Mouse (Mus musculus) neutrophil, adult 5-6 weeks (primary cell): ENCODE results near the gene Hoxc8. TPM values are rescaled to one million over a fixed set of nuclear protein-coding genes. Genes with fewer than 3 reads are reported as not detected.

Source experiments
- ATAC-seq: fragments of 151-379, 151-347 bp; 2 replicates; pipeline ENCODE4 v1.8.0; 2017; ENCODE audit warnings: mild to moderate bottlenecking, moderate TSS enrichment; ENCODE audit not compliant: insufficient number of reproducible peaks, poor library complexity, low FRiP score, severe bottlenecking; ENCODE audit errors: extremely low read depth
- total RNA-seq: library from RNA; stranded (forward); fragments of 200-1000 nt; gene quantifications from 2 replicates; pipeline ENCODE4 v1.2.3, GENCODE M21; 2017

Hoxc8 gene
- total RNA-seq, 1 experiment from 2014 or later, result not detected

DNA sequence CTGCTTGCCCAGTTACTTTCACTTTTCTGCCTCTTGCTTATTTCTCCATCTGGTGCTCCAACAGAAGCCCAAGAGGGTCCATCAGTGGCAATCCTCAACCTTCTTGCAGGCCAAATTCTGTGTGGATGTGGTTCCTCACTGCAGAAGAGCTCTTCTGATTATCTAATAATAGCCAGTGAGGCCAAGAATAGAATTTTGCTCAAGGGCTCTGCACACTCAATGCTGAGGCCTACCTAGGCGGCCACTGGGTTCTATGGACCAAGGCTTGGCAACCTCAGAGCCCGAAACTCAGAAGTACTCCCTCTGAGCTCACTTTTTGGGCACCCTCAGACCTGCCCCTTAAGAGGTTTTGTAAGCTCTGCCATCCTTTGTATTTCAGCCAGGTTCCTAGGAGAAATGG lies 11.0 kb downstream of the Hoxc8 start:
- no peak for ATAC-seq

DNA sequence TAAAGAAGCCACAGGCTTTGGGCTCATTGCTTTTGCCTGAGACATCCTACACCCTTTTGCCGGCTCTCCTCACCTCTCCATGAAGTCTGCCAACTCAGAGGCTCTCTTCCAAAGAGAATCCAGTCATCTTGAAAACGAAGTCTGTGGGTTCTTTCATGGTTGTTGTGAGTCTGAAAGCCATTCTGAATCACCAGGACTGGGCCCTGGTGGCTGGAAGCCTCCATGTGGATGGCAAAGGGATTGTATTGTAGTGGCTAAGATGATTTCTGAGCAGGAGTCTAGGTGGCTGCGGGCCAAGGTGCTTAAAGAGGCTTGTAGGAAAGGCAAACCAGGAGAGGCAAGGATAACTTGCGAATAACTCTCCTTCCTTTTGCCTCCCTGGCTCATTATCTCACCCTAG lies 11.7 kb downstream of the Hoxc8 start:
- no peak for ATAC-seq

DNA sequence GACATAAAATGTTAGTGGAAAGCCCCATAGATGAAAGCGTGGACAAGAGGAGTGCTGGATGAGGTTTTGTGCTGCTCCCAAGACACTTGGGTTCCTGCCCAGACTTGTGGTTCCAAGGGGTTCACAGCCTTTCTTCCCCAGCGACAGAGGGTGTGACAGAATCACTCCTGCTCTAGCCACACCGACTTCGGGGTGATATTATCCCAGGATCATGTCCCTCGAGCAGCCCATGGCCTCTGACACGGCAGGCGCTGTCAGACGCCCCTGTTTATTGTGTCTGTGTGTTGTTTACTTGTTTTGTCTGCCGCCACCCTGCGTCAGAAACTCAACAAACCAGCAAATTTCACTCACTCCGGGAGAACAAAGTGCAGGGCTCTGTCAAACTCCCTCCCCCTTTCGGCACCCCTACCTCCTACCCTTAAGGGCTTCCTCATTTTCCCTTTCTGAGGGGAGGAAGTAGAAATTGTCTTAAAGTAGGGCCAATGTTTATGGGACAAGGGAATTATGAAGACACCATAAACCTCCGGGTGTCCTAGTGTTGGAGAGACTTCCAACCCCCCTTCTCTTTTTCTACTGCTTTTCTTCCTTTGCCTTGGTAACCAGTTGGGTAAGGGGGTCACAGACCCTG lies 12.5 kb downstream of the Hoxc8 start:
- ATAC-seq, result no peak

DNA sequence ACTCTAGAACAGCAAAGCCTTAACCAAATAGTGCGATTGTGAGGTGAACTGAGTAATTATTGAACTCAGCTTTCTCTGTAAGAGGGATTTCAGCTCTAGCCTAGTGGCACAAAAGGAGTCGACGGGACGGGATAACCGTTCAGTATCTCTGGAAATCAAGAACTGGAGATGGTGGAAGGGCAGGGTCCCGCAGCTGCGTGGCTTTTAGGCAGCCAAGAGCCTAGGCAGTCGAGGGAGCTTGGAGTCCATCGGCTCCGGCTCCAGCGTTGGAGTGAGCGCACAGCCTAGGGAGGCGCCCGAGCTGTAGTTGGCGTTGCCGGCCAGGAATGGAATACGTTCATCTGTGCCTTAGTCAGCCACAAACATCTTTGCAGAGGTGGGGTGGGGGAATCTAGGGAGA lies 14.9 kb downstream of the Hoxc8 start:
- no peak for ATAC-seq

DNA sequence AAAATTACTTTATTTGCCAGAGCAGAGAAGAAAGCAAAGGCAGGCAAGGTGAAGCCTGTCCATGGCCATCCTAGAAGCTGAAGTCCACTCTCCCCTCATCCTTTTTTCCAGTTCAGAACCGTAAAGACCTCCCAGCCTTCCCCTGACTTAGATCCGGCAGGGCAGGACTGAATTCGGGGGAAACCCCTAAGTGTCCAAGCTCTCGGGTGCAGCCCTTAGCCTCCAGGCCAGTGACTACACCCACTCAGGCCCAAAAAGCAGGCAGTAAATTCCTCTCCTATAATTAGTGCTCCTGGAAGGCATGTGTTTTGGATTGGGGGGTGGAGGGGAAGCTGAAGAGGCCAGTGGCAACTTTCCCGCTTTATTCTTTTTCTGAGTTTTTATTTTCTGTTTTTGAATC lies 15.4 kb downstream of the Hoxc8 start:
- no peak for ATAC-seq

DNA sequence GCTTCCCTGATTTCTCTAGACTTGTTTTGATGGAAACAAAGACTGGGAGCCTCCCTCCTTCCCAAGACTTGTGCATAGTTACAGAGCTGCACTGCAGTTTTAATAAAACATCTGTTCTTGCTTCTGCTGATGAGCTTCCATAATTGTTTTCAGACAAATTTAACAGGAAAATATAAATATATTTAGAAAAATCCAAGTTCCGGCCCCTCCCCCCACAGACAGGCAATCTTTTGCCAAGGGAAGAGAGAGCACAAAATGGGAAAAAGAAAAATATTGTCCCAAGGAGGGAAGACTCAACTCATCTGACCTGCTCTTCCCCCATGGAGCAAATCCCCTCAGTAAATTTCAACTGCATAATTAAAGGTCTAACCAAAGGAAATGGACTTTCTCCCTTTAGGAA lies 15.9 kb downstream of the Hoxc8 start:
- no peak for ATAC-seq

DNA sequence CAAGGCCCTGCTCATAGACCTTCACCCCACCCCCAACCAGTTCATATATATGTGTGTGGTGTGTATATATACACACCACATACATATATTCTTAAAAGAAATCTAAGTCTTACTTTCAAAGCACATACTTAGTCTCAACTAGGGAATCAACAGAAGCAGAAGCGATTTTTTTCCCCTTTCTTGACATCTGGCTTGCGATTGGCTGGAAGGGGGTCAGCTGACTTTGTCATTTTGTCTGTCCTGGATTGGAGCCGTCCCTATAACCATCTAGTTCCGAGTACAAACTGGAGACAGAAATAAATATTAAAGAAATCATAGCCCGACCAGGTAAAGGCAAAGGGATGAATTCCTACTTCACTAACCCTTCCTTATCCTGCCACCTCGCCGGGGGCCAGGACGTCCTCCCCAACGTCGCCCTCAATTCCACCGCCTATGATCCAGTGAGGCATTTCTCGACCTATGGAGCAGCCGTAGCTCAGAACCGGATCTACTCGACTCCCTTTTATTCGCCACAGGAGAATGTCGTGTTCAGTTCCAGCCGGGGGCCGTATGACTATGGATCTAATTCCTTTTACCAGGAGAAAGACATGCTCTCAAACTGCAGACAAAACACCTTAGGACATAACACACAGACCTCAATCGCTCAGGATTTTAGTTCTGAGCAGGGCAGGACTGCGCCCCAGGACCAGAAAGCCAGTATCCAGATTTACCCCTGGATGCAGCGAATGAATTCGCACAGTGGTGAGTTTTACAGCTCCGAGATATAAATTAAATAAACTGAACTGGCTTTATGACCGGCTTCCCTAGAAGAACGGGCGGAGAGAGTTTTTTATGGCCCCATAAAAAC lies 19.1 kb downstream of the Hoxc8 start:
- ATAC-seq, result no peak

DNA sequence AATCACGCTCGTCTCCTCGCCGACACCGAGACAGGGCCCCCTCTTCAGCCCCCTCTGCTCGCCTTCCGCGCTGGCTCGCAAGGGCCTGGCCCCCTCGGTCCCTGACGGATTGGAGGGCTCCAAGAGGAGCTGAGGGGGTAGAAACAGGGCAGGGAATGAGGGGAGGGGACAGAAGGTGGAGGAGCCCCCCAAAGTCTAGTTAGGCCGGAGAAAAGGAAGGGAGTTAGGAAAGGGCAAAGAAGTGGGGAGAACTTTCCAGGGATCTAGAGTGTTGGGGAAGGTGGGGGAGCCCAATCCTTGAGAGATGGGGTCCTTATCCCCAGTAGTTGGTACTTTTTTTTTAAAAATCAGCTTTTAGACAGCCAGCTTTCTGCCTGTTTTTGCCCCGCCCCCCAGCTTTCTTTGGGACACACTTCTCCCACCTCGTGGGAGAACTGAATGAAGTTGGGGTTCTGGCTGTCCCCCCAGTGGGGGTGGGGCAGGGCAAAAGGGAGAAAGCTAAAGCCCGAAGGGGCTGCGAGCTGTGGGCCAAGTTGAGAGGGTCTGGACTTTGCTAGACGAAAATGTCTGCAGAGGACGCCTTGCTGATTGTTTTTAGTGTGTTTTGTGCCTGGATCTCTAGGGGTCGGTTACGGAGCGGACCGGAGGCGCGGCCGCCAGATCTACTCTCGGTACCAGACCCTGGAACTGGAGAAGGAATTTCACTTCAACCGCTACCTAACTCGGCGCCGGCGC lies 19.9 kb downstream of the Hoxc8 start:
- ATAC-seq, result no peak

DNA sequence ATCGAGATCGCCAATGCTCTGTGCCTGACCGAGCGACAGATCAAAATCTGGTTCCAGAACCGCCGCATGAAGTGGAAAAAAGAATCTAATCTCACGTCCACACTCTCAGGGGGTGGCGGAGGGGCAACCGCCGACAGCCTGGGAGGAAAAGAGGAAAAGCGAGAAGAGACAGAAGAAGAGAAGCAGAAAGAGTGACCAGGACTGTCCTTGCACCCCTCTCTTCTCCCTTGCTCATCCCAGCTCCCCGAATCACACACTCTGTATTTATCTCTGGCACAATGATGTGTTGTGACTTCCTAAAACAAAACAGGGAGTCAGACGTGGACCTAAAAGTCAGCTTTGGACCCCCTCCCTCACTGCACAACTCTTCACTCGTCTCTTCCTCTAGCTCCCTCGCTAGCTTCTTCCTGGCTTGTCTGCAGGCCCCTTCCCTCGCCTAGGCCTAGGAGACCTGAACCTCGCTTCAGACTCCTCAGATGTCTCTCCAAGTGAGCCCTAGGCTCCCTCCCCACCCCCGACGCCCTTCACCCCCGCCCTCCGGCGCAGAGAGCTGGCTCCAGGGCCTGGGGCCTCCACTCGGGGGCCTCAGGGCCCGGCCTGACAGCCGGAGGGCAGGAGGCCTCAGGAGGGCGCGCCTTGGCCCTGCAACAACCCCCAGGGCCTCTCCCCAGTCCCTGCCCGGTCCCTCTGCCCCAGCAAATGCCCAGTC lies 20.6 kb downstream of the Hoxc8 start:
- ATAC-seq, result no peak

DNA sequence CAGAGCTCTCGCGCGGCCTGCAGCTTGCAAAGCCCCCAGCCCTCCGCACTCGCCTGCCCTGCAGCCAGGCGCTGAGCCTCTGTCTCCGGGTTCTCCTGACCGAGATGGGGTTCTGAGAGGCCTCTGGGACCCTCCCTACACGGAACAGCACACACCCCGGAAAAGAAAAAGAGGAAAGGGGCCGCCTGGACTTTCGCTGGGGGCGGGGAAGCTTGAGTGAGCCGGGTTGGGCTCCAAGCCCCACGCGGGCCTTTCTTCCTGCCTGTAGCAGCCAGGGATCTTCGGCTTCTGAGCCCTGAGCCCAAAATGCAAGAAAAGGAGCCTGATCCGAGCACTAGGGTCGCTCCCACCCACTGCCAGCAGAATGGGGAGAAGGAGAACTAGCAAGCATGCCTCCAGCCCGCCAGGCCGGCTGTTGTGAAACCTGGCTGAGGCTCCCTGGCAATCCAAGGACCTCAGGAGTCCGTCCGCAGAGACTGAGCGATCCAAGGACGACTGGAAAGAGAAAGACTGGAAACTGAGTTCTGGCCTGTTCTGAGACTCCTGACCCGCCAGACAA lies 21.6 kb downstream of the Hoxc8 start:
- no peak for ATAC-seq

DNA sequence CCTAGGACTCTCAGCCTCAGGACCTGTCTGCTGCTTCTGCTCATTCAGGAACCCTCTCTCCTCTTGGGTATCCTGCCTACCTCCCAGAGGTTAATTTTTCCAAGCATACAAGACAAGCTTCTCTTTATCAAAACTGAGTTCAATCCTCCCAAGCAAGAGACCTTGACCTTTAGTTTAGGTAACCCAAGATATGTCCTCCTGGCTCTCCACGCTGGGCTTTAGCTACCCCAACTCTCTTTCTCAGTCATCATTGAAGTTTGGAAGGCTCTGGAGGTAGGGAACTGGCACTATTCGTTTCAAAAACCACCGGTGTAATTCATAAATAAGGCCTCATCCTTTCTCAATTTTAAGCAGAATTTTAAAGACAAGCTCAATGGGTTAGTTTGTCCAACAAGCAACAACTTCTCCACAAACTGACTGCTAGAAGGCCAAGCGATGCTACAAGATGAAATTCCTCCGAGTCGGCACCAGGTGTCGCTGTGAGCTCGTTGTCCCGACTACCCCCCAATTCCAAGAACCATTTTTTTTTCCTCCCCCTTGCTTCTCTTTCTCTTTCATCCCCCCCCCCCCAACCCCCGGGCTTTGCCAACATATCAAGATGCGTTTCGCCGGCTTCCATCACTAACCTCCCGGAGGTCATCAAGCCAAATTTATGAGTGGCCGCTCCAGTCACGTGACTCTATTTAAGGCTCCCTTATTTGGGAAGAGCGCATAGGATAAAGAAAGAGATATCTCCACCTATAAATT lies 23.0 kb downstream of the Hoxc8 start:
- no peak for ATAC-seq

DNA sequence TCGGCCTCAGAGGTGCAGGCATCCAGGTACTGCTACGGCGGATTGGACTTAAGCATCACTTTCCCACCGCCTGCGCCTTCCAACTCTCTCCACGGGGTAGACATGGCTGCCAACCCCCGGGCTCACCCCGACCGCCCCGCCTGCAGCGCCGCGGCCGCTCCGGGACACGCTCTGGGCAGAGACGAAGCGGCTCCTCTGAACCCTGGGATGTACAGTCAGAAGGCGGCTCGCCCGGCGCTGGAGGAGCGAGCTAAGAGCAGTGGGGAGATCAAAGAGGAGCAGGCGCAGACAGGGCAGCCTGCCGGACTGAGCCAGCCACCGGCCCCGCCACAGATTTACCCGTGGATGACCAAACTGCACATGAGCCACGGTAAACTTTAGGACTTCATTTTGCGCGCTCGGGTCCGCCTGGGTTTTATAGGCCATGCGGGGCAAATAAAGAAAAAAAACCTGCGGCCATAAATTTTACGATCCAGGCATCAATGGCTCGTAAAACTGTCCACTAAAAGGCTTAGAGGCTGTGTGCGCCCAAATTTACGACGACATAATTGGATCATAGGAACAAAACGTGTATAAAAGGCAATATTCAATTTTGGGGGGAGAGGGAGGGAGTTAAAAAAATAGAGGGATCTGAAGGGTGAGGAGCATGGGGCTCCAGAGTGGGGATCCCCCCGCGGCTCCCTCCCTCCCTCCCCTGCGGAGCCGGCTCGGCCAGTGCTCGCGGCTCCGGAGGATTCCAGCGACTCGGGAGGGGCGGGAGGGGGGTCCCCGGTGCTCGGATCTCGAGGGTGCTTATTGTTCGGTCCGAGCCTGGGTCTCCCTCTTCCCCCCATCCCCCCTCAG lies 24.0 kb downstream of the Hoxc8 start:
- ATAC-seq, result no peak

DNA sequence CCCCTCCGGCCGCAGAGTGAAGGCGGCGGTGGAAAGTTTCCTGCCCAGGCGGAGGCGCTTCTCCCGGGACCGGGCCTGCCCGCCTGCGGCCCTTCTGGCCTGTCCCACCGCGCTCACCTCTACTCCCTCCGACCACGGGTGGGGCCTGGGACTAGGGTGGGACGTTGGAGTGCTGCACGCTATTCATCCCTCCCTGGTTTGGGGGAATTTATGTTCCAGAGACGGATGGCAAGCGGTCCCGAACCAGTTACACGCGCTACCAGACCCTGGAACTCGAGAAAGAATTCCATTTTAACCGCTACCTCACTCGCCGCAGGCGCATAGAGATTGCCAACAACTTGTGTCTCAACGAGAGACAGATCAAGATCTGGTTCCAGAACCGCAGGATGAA lies 24.6 kb downstream of the Hoxc8 start:
- no peak for ATAC-seq

DNA sequence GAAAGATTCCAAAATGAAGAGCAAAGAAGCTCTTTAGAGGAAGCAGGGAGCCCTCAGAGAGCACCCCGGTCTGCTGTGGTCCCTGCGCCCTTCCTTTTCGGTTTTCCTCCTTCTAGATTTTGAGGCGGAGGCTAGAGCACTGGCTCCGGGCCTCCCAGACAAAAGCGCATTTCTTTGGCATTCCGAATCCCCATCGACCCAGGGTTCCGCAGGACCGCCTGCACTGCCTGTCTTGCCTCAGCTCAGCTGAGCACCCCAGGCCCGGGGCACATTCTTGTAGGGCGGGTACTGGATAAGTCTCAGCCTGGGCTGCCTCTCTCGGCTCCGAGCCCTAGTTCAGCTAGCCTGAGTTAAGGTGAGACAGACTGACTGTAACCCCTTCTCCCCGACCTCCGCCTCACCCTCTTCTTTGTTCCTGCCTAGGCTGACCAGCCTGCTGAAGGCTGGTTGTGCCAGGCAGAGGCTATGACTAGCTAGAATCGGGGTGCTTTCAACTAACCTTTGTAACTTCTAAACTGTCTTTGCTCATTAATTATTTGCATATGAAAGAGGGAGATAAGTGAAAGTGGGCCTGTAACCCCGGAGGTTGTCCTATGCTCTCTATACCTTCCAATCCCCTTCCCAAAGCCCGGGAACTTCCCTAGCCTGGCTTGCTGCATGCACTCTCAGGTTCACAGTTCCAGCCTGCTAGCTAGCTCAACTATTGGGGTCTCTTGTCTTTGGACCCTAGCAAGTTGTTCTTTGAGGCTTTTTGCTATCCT lies 25.2 kb downstream of the Hoxc8 start:
- no peak for ATAC-seq

DNA sequence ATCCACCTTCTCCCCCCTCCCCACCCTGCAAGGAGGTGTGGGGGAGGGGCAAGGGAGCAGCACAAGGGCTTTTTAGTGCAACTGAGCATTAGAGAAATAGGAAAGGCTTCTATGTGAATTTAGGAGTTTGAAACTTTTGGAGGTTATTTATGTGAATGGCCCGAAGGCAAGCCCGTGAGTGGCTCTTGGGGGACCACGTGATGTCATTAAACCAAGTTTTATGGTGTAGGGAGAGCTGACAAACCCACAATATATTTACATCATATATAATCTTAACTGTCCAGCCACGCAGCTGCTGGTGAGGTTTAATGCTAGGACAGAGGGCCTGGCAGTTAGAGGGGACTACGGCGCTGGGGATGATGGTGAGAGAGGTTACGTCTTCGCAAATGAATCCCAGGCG lies 28.2 kb downstream of the Hoxc8 start, which contains the start of gene Hoxc4:
Hoxc4 (plus strand) TSS at position 299 of the 400 bp plus-strand sequence.
- no peak for ATAC-seq

DNA sequence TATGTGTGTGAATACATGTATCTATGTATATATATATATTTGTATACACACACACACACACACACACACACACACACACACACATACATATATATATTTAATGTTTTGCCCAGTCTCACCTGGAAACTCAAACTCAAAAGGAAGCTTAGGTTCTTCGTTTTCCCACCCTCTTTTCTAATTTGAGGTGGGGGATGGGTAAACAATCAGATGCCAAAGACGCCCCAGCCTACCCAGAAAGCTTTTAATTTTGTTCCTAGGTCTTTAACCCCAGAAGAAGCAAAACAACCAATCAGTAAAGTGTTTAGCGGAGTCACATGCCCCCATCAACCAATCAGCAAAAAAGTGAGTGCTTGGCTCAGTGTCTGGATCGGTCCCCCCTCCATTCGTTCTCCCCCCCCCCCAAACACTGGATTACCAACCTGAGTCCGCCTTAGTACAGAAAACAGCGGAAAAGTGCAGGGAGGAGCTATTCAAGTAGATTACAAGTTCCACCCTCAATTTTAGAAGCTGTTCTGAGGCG lies 30.6 kb downstream of the Hoxc8 start:
- no peak for ATAC-seq

DNA sequence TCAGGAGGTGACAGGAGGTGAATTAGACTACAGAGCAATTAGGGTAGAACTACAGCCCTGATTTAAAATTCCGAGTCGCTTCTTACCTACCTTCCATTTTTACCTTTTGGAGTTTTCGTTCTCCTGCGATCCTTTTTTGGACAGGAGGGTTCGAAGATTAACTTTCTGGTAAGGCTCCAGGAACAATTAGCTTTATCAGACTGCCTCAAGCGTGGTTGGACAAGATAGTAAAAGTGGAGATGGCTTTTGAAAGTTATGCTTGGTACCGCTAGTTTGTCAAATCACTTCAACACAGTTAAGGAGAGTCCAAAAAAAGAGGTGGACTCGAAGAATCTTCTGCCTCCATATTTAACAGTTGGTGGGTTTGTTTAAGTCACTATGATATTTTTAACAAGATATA lies 31.1 kb downstream of the Hoxc8 start:
- ATAC-seq, result no peak
